Mouse (Mus musculus) olfactory bulb, adult 2 months (tissue): ENCODE measurements around the gene Elf2.
"Not testable (repeated sequence)": the region's sequence is repeated elsewhere in the genome, so short reads cannot be mapped to it uniquely, and the experiment has no call there.

Experiments
- CTCF ChIP-seq: fragments of 200-500 bp; IDR thresholded peaks from 2 replicates; pipeline ENCODE4 v1.5.1; 2012; ENCODE audit warnings: low read depth, mild to moderate bottlenecking, low read length, moderate library complexity; ENCODE audit not compliant: insufficient read depth
- POLR2A ChIP-seq: fragments of 200-500 bp; IDR thresholded peaks from 2 replicates; pipeline ENCODE4 v1.6.1; 2012; ENCODE audit warnings: mild to moderate bottlenecking, low read depth, low read length, moderate library complexity; ENCODE audit not compliant: insufficient read depth

DNA sequence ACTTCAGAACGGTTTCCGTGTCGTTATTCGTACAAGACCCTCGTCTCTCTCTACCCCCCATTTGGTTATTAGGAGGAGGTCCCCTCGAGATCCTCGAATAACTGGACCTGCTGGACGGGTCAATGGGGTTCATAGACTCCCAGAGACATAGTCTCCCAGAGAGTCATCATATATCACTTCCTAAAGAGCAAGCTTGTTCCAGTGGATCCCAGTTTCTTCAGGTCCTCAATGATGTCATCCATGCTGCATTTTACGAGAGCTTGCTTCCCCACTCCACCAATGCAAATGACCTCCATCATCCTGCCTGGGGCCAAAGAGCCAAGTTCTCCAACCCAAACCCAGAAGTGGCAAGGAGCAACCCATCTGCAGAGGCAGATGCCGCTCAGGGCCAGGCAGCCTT, 124.1 kb downstream of the Elf2 start:
- TF ChIP-seq POLR2A, CTCF: not testable (repeated sequence)
